Mouse (Mus musculus) heart, adult 18-20 months (tissue): ENCODE measurements around the gene Trpm1. TPM values are rescaled to one million over a fixed set of nuclear protein-coding genes. Genes with fewer than 3 reads are reported as not detected.
"Not testable (repeated sequence)": the region's sequence is repeated elsewhere in the genome, so short reads cannot be mapped to it uniquely, and the experiment has no call there.

Source experiments
- DNase-seq, 2 experiments: peaks; one replicate each; pipeline ENCODE4 v3.0.0; 2021 to 2022; ENCODE audit warnings: mixed read lengths in 1 of 2
- long read RNA-seq, 2 experiments: library from polyadenylated mRNA; stranded (forward); transcript quantifications; one replicate each; pipeline ENCODE4 v2.0.0; 2021
- total RNA-seq, 2 experiments: library from RNA; stranded (reverse); gene quantifications; 2 replicates each; pipeline ENCODE4 v1.2.3; 2021

The Trpm1 gene
- total RNA-seq: under 1 TPM in 1 of 2 experiments, not detected in 1; 0.28 TPM
- long read RNA-seq, experiment 1: 0 reads
- long read RNA-seq, experiment 2: 0 reads

GRCm38 (mm10) chr7:64153535-64153934, at the start of gene Trpm1:
TSS of gene Trpm1 (plus strand) at chr7:64153835.
- no peak for DNase-seq

GRCm38 (mm10) chr7:64122131-64122715, 31.4 kb upstream of the Trpm1 start:
- DNase-seq: no peak

GRCm38 (mm10) chr7:64123721-64124120, 29.9 kb upstream of the Trpm1 start:
- no peak for DNase-seq

- not testable (repeated sequence) for DNase-seq
Observed at GRCm38 (mm10) chr7:64125994-64126393, 27.6 kb upstream of the Trpm1 start.

- no peak for DNase-seq
Observed at GRCm38 (mm10) chr7:64139866-64140265, 13.8 kb upstream of the Trpm1 start.

GRCm38 (mm10) chr7:64141301-64142032, 12.2 kb upstream of the Trpm1 start:
- DNase-seq: no peak

- DNase-seq: no peak
Observed at GRCm38 (mm10) chr7:64149337-64149736, 4.3 kb upstream of the Trpm1 start.

- peak in 1 of 2 experiments; percentile 29 for DNase-seq
Observed at GRCm38 (mm10) chr7:64149747-64150146, 3.9 kb upstream of the Trpm1 start.

GRCm38 (mm10) chr7:64150436-64151080, 3.1 kb upstream of the Trpm1 start:
- DNase-seq: peak; percentile 32 to 48

- DNase-seq: no peak
Observed at GRCm38 (mm10) chr7:64155226-64155625, 1.6 kb downstream of the Trpm1 start.

GRCm38 (mm10) chr7:64155687-64156086, 2.1 kb downstream of the Trpm1 start:
- peak; percentile 93 to 96 for DNase-seq

- DNase-seq: peak; percentile 76 to 88
Observed at GRCm38 (mm10) chr7:64156271-64156911, 2.8 kb downstream of the Trpm1 start.

GRCm38 (mm10) chr7:64156918-64157690, 3.5 kb downstream of the Trpm1 start:
- DNase-seq: peak in 1 of 2 experiments; percentile 15

- peak; percentile 24 to 41 for DNase-seq
Observed at GRCm38 (mm10) chr7:64158281-64159055, 4.8 kb downstream of the Trpm1 start.

- peak; percentile 42 to 43 for DNase-seq
Observed at GRCm38 (mm10) chr7:64159056-64159542, 5.5 kb downstream of the Trpm1 start.

- DNase-seq: peak; percentile 28 to 37
Observed at GRCm38 (mm10) chr7:64159612-64160591, 6.3 kb downstream of the Trpm1 start.

- DNase-seq: no peak
Observed at GRCm38 (mm10) chr7:64160737-64161470, 7.3 kb downstream of the Trpm1 start.

- no peak for DNase-seq
Observed at GRCm38 (mm10) chr7:64161990-64162389, 8.4 kb downstream of the Trpm1 start.

GRCm38 (mm10) chr7:64163086-64163485, 9.5 kb downstream of the Trpm1 start:
- DNase-seq: no peak
